Mouse (Mus musculus) retina, adult 2 months (tissue): Measurements from ENCODE around the gene Peg12.
A peak's percentile ranks its signal among the peaks of the same experiment; 100 is the strongest.

ENCODE experiments used
- DNase-seq: peaks from one replicate; pipeline ENCODE4 v3.0.0-alpha.2; 2012; ENCODE audit warnings: low read depth, low spot score

Gene Peg12

DNA sequence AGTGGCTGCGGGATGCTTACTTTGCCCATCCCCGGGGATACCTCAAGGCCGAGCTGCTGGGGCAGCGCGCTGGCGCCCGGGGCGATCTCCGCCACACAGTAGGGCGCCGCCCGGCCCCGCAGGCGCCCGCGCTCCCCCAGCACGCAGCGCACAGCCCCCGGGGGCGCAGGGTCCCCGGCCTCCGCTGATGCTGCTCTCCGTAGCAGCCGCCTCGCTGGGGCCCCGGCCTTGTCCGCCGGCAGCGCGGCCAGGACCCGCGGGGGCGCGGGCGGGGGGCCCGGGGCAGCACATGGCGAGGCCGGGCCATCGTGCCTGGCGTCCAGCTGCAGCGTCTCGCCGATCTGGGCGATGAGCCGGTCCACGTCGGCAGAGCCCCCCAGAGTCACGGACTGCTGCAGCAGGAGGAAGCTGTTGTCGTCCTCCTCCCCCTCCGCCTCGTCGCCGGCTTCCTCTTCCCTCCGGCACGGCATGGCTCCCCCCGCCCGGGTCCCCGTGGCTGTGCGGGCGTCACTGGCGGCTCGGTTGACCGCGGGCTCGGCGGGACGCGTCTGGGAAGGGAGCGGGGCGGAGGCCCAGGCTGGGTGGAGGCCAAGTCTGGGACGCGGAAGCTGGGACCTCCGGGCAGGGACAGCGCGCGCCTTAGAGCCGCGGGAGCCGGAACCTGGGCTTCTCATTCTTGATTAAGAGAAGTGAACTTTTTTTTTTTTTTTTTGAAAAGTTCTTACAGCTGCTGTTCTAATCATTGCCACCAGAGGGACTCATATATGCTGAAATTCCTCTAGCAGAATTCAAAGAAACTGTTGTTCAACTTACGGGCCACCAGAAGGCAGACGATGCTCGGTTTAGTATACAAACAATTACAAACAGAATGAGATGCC is at the start of gene Peg12:
Gene Peg12, minus strand, starts transcription at position 633 of the 878 bp plus-strand sequence.
- DNase-seq, result no peak

DNA sequence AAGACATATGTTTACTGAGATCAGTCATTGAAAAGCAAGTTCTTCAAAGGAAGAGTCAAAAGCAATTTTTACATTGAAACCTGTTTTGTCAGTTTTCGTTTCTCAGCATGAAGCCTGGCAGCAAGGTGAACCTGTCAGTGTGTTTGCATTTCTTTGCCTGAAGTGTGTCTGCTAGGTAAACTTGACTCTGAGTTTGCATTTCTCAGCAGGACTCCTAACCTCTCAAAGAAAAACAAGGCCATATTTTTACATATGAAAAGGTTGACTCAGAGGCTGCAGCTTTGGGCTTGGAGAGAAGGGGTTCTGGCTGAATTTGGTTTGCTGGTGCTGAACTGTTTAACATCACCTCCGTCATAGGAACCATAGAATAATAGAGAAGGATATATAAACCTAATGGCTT is 21.8 kb upstream of the Peg12 start:
- DNase-seq, result no peak

DNA sequence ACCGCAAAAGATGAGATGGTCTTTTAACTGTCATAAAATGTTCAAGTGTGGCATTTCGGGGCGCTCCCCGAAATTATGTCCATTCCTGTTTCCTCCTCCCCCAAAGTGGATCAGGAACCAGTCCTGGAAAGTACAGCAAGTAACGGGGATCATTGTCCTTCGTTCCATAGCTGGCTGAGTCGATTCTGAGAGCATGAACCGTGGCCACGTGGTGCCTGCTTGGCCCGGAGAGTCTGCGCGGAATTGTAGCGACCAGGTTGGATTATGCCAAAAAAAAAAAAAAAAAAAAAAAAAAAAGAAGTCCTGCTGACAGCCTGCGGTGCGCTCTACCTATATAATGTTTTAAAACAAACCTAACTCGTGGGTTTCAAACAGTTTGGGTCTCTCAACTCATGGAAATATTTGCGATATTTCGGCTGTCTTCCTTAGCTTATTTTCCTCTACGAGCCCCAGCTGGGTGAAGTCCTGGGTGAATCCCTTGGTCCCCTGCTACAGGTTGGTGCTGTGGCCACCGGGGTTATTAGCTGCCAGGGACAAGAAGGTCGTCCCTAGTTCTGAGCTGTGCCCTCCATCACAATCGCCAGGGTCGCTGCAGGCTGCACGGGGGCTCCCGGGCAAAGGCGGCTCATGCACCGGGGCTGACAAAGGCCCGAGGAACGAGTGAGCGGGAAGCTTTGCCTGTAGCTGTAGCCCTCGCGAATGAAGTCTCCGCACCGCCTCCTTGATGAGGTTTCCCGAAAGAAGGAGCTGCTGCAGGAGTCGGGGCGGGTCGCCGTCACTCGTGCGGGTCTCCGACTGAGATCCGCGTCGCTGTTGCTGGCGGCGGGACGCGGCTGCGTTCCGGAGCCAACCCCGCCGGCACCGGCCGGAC is 1.1 kb downstream of the Peg12 start:
- no peak for DNase-seq

GRCm38 (mm10) chr7:62462229-62463006 is 1.9 kb downstream of the Peg12 start:
- no peak for DNase-seq

DNA sequence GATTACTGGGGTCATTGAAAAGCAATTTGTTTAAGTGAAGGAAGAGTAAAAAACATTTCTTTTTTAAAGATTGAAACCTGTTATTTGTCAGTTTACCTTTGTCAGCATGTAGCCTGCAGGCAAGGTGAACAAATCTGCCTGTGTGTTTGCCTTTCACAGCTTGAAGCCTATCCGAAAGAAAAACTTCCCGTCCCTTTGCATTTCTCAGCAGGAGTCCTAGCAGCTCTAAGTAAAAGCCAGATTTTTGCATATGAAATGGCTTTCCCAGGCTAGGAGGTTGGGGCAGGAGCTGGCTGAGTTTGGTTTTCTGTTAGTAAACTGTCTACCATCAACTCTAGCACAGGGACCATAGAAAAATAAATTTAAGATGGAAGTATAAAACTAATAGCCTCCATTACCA is 12.0 kb downstream of the Peg12 start:
- no peak for DNase-seq

DNA sequence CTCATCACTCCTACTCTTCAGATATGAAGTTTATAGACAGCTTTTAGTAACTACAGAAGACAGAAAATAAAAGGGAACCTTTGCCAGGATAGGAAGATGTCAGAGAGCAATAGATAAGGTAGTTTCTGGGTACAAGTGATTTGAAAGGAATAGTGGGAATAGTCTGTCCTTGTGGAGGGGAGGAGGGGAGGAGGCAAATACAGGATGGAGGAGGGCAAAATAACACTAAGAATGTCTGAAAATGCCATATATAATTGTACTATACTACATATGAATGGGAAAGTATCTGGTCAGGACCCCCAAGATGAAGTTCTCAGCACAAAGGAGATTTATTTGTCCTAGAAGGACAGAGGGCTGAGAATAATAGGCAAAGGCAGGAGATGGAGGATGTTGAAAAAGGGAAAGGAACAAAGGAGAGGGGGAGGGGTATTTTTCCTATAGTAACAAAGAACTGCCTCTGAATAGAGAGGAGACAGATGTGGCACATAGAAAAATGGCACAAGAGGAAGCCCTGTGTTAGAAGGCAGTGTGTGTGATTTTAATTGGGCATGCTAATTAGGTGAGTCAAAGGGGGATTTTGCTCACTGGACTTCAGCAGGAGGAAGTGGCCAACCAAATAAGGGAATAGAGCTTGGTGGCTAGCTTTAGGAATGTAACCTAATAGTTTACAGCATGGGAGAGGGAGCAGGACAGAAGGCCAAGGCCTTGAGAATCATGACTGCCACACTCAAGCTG is 18.7 kb downstream of the Peg12 start:
- DNase-seq, result no peak

DNA sequence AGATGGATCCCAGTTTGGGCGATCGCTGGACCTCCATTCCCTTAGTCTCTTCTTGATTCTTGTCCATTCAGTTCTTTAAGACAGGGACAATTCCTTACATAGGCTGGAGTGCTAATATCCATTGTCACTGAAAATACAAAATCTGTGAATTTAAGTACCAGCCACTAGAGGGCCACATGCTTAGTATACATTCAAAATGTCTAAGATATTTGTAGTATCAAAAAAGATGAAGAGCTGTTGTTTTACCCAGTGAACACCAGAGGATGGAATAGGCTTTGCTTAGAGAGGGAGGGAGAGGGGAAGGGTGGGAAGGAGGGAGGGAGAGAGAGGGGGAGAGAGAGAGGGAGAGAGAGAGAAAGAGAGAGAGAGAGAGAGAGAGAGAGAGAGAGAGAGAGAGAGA is 27.9 kb downstream of the Peg12 start:
- no peak for DNase-seq

- DNase-seq, result no peak
Measured at GRCm38 (mm10) chr7:62433243-62433642, 31.1 kb downstream of the Peg12 start.

GRCm38 (mm10) chr7:62428337-62428736 is 36.0 kb downstream of the Peg12 start:
- DNase-seq, result no peak

DNA sequence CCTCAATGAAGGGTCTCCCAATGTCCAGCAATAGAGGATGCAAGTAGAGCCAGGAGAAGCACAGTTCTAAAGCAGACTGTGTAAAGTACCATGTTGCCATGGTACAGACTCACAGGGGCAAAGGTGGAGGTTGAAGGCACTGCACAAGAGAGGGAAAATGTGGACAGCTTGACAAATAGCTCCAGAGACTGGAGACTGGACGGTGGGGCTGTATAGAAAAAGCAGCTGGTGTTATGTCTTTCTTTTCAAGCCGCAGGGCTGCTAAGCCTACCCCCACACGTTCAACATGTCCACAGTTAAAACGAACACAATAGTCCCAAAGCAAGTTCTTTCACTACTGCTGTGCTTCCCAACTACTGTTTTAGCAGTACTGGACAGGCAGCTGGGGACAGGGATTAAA is 41.1 kb downstream of the Peg12 start:
- no peak for DNase-seq

- DNase-seq, result no peak
Measured at GRCm38 (mm10) chr7:62420566-62420965, 43.7 kb downstream of the Peg12 start.

DNA sequence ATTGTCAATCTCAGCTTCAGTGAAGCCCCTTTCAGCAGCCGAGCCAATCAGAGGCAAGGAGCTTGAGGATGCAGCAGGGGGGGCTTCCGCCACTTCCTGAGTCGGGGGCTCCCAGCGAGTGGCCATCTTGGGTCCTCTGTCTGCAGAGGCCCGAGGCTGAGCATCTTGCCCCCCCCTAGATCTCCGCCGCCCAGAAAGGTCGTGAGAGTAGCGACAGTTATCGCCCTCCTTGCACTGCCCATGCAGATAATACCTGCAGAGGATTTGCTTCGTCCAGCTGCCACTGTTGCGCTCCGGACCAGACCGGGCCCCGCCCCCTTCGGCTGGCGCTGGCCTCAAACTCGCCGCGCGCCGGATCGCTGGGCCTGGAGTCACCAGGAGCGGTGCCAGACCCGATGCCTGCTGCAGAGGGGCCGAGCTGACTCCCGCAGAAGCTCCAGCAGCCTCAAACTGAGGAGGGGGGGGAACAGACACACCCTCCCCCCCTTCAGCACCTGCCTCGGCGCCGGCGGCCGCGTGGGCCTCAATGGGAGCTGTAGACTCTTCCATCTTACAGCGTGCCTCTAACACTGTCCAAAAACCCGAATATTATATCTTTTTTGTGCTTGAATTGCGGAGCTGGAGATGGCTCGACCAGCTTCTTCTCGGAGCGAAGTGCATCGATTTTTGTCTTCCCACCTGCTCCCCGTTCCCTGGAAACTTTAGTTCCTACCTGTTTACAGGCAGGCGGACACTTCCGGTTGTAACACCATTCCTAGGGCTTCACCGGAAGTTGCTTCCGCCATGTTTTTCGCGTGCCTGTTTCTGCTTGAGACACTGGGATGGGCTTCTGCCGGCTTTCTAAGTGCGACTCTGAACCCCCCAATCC is 44.6 kb downstream of the Peg12 start, which contains the start of gene Mkrn3:
Gene Mkrn3, minus strand, starts transcription at position 647 of the 868 bp plus-strand sequence.
- peak; percentile 84 for DNase-seq

DNA sequence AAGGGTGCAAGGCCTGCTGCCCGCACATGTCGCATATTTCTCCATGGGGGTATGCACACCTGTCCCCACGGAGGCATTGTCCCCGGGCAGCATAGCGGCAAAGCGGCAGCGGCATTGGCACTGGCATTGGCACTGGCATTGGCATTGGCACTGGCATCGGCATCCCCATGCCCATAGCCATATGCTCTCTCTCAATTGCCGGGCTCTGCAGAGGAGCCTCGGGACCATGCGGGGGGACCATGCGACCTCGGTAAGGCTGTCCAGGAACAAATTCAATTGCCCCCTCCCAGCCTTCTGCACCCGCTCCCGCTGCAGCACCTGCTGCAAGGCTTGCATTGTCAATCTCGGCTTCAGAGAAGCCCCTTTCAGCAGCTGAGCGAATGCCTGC is 45.2 kb downstream of the Peg12 start:
- DNase-seq, result no peak

DNA sequence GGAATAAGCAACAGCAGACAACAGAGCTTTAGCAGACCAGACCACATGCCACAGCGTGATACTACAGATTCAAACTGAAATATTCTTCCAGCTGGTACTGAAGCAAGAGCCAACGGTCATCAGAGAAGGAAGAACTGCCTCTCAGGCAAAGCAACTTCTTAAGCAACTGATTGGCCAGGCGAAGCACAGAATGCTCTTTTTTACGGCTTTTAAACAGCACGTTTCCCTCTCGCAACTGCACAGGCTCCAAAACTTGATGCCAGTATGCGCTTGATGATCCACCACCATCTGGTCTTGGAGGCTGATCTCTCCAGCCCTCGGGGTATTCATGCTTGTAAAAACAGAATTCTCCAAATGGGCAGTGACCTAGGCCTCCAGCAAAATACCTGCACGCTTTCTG is 46.0 kb downstream of the Peg12 start:
- DNase-seq, result no peak

DNA sequence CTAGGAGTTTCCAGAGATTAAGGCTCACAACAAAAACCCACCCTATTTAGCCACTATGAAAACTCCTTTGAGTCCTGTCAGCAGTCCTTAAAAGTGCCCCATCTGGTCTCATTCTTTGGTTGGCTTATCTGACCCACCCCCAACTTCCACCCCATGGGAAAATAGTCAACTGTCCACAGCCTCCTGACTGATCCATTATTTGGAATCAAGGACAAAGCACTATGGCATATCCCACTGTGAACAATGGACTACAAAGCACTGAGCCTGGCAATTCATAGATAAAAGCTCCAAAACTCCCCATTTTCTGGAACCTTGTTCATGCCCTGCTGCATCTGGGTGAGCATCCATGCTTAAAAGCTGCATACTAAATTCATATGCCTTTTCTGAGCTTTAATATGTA is 48.1 kb downstream of the Peg12 start:
- DNase-seq, result no peak

- no peak for DNase-seq
Measured at GRCm38 (mm10) chr7:62415222-62415621, 49.1 kb downstream of the Peg12 start.
